ENCODE assay signal across 21 mouse cellular contexts in the genomic region with DNA sequence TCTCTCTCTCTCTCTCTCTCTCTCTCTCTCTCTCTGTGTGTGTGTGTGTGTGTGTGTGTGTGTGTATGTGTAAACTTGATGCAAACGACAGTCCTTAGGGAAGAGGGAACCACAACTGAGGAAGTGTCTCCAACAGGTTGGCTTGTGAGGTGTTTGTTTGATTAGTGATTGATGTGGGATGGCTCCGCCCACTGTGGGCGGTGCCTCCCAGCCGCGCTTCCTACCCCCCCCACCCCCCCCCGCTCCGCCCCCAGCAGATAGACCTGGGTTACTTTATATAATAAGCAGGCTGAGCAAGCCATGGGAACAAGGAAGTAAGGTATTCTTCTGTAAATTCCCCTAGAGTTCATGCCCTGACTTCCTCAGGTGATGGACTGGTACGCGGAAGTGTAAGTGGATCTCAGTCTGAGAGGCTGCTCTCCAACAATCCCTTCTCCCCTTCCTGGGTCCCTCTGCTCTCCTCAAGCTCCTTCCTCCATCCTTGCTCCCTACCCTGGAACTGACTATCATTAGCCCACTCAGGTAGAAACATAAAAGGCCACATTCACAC. TPM values are rescaled to one million over a fixed set of nuclear protein-coding genes. Genes with fewer than 3 reads are reported as not detected.
DNase-seq lines count a peak whose midpoint lies in the region; ATAC-seq and TF ChIP-seq lines count a peak whose summit lies in the region.
"Had no signal": no experiment of that assay in that cellular context is flagged by ENCODE, and none has a peak within 500 bp of the region (broad histone marks: within the 10 kb centered on the region; RNA-seq: fewer than 3 reads in every experiment).

No protein-coding gene starts in this region.

- no peaks in the 10 kb centered on the region for H3K9me3 ChIP-seq in lung, postnatal 0 days (ENCODE audit: low read length)
- no peaks in the 10 kb centered on the region for H3K9me3 ChIP-seq in kidney, embryonic 15.5 days (replicated peaks)
- H3K9me3 ChIP-seq in limb, embryonic 10.5 days (replicated peaks), result no peaks in the 10 kb centered on the region
- H3K9me3 ChIP-seq: limb, embryonic 13.5 days; liver, embryonic 15.5 days; midbrain, embryonic 10.5 days; neural tube, embryonic 13.5 days had no signal

- no peak for TF ChIP-seq POLR2A in embryonic fibroblast, embryonic 13.5 days (IDR thresholded peaks at IDR 0.05; ENCODE audit: low read depth, low read length)

- peak; percentile 53 for DNase-seq in lung, postnatal 0 days (ENCODE audit: low spot score)
- DNase-seq in lung, postnatal 10 days, result no peak
- no peak for DNase-seq in gastrocnemius, adult 2 months
- DNase-seq in limb, embryonic 10.5 days (ENCODE audit: low spot score), result no peak
- DNase-seq: adrenal gland, adult 2 months; cerebellum, postnatal 14 days; heart, adult 11 months; right cerebral cortex, postnatal 14 days; thymus, adult 18-20 months had no signal

- WGBS in lung, postnatal 0 days, result 11% methylated on average over 7 of the region's 9 CpGs
- 30% methylated on average over 9 of the region's 9 CpGs for WGBS in kidney, embryonic 15.5 days
- 17% methylated on average over 9 of the region's 9 CpGs for WGBS in limb, embryonic 10.5 days

- H3K4me1 ChIP-seq in lung, postnatal 0 days (ENCODE audit: insufficient read depth, low read depth, low read length), result no peaks in the 10 kb centered on the region; the same call in 1 of the 2 replicates
- peaks cover 7% of the 10 kb centered on the region for H3K4me1 ChIP-seq in embryonic fibroblast, embryonic 13.5 days (ENCODE audit: control insufficient read depth, insufficient read depth, low read length)
- peaks cover under 1% of the 10 kb centered on the region for H3K4me1 ChIP-seq in kidney, embryonic 15.5 days
- H3K4me1 ChIP-seq in limb, embryonic 10.5 days, result peaks cover 23% of the 10 kb centered on the region

- no peak for TF ChIP-seq CTCF in lung, postnatal 0 days (IDR thresholded peaks at IDR 0.05)
- no peak for TF ChIP-seq CTCF in embryonic fibroblast, embryonic 13.5 days (IDR thresholded peaks at IDR 0.05; ENCODE audit: borderline replicate concordance, insufficient read depth, low read length)
- TF ChIP-seq CTCF in gastrocnemius, adult 2 months (IDR thresholded peaks at IDR 0.05), result no peak

- intact Hi-C loops in gastrocnemius, adult 2 months (cut with DNase I), result no loop called here

- H3K4me2 ChIP-seq in lung, postnatal 0 days (replicated peaks; ENCODE audit: low read depth, low read length), result no peak overlapping the region
- no peak overlapping the region for H3K4me2 ChIP-seq in kidney, embryonic 15.5 days
- H3K4me2 ChIP-seq: limb, embryonic 13.5 days; liver, embryonic 15.5 days; neural tube, embryonic 13.5 days had no signal

- no peak for TF ChIP-seq EP300 in lung, postnatal 0 days (IDR thresholded peaks at IDR 0.05)

- no peak overlapping the region for H3K4me3 ChIP-seq in lung, postnatal 0 days (ENCODE audit: low read depth, low read length)
- no peak overlapping the region for H3K4me3 ChIP-seq in embryonic fibroblast, embryonic 13.5 days (ENCODE audit: insufficient read depth, low read length)
- H3K4me3 ChIP-seq in gastrocnemius, adult 2 months, result no peak overlapping the region
- no peak overlapping the region for H3K4me3 ChIP-seq in kidney, embryonic 15.5 days (replicated peaks)
- H3K4me3 ChIP-seq in limb, embryonic 10.5 days, result no peak overlapping the region
- H3K4me3 ChIP-seq: limb, embryonic 13.5 days; liver, embryonic 15.5 days; midbrain, embryonic 10.5 days; neural tube, embryonic 13.5 days had no signal

- no peak overlapping the region for H3K27ac ChIP-seq in lung, postnatal 0 days (ENCODE audit: low read length)
- peak overlapping the region; percentile 35; the same call in 1 of the 2 replicates for H3K27ac ChIP-seq in embryonic fibroblast, embryonic 13.5 days (ENCODE audit: insufficient read depth, low read length)
- no peak overlapping the region for H3K27ac ChIP-seq in gastrocnemius, adult 2 months
- no peak overlapping the region for H3K27ac ChIP-seq in kidney, embryonic 15.5 days
- H3K27ac ChIP-seq in limb, embryonic 10.5 days, result no peak overlapping the region
- H3K27ac ChIP-seq: kidney, postnatal 0 days; limb, embryonic 13.5 days; liver, embryonic 15.5 days; neural tube, embryonic 13.5 days had no signal

- no peaks in the 10 kb centered on the region for H3K36me3 ChIP-seq in lung, postnatal 0 days (ENCODE audit: insufficient read depth, low read length)
- H3K36me3 ChIP-seq in kidney, embryonic 15.5 days, result no peaks in the 10 kb centered on the region
- H3K36me3 ChIP-seq in limb, embryonic 10.5 days, result no peaks in the 10 kb centered on the region
- H3K36me3 ChIP-seq: limb, embryonic 13.5 days; liver, embryonic 15.5 days; midbrain, embryonic 10.5 days; neural tube, embryonic 13.5 days had no signal

- peak; percentile 61 for ATAC-seq in lung, postnatal 0 days
- ATAC-seq in megakaryocyte progenitor cell, adult 5-6 weeks (replicated peaks; ENCODE audit: poor library complexity), result peak; percentile 30; the same call in 1 of the 2 replicates
- no peak for ATAC-seq in kidney, embryonic 15.5 days (replicated peaks; ENCODE audit: low FRiP score)
- ATAC-seq: forebrain, embryonic 16.5 days had no signal

- H3K9ac ChIP-seq in lung, postnatal 0 days (replicated peaks; ENCODE audit: low read depth), result no peak overlapping the region
- H3K9ac ChIP-seq in kidney, embryonic 15.5 days, result no peak overlapping the region
- H3K9ac ChIP-seq: limb, embryonic 13.5 days; liver, embryonic 15.5 days; neural tube, embryonic 13.5 days had no signal

- no peaks in the 10 kb centered on the region for H3K27me3 ChIP-seq in lung, postnatal 0 days (replicated peaks; ENCODE audit: insufficient read depth, low read length)
- H3K27me3 ChIP-seq in kidney, embryonic 15.5 days, result no peaks in the 10 kb centered on the region; the same call in 1 of the 2 replicates
- H3K27me3 ChIP-seq in limb, embryonic 10.5 days (ENCODE audit: low read depth, poor library complexity, severe bottlenecking), result no peaks in the 10 kb centered on the region
- H3K27me3 ChIP-seq: limb, embryonic 13.5 days; liver, embryonic 15.5 days; neural tube, embryonic 13.5 days had no signal

RNA-seq across cellular contexts. Expression of gene Tex26, which starts 5.2 kb away (rescaled TPM):
- 3.0 and 4.9 TPM in 2 replicates for polyA plus RNA-seq in lung, postnatal 0 days (2015; fragmentation: Nextera tagmentation; extraction: Ambion mirVana)
- 1.6 TPM in 1 of 2 replicates, not detected in the other for polyA plus RNA-seq in embryonic fibroblast, embryonic 13.5 days (2011; ENCODE audit: insufficient read length, low read depth, missing spikeins)
- total RNA-seq in megakaryocyte progenitor cell, adult 5-6 weeks (2015), result not detected in 2 replicates
- not detected in 2 replicates for total RNA-seq in megakaryocyte progenitor cell, adult 5-6 weeks (2017)
- not detected for total RNA-seq in gastrocnemius, adult 2 months (2021)
- polyA plus RNA-seq in kidney, embryonic 15.5 days (2015; fragmentation: Nextera tagmentation; extraction: Ambion mirVana), result 0.26 TPM in 1 of 2 replicates, not detected in the other
- 0.15 and 0.30 TPM in 2 replicates for polyA plus RNA-seq in limb, embryonic 10.5 days (2016; fragmentation: Nextera tagmentation; extraction: Ambion mirVana)
- total RNA-seq: hematopoietic stem cell, adult 5-6 weeks; MEL; monocyte, adult 5-6 weeks had no signal
- polyA plus RNA-seq: adrenal gland, adult 2 months; liver, embryonic 15.5 days had no signal

RNA-seq across cellular contexts. Expression of gene Medag, which starts 22.7 kb away (rescaled TPM):
- polyA plus RNA-seq in lung, postnatal 0 days (2015; fragmentation: Nextera tagmentation; extraction: Ambion mirVana), result 2.0 and 2.3 TPM in 2 replicates
- polyA plus RNA-seq in embryonic fibroblast, embryonic 13.5 days (2011; ENCODE audit: insufficient read length, low read depth, missing spikeins), result 70.2 and 77.2 TPM in 2 replicates
- 0.07 TPM in 1 of 2 replicates, not detected in the other for total RNA-seq in megakaryocyte progenitor cell, adult 5-6 weeks (2015)
- not detected in 2 replicates for total RNA-seq in megakaryocyte progenitor cell, adult 5-6 weeks (2017)
- total RNA-seq in gastrocnemius, adult 2 months (2021), result 10 to 100 TPM; 12.6 to 15.1 TPM
- 0.48 and 0.62 TPM in 2 replicates for polyA plus RNA-seq in kidney, embryonic 15.5 days (2015; fragmentation: Nextera tagmentation; extraction: Ambion mirVana)
- polyA plus RNA-seq in limb, embryonic 10.5 days (2016; fragmentation: Nextera tagmentation; extraction: Ambion mirVana), result 0.26 and 0.33 TPM in 2 replicates
- total RNA-seq: MEL; monocyte, adult 5-6 weeks had no signal

Comparison
In these comparisons a context has a peak if more than half of its experiments do, and no peak if none do; other contexts are left out.
1. RNA of gene Medag, which starts 22.7 kb away (polyA plus RNA-seq): 70.2 to 77.2 TPM in embryonic fibroblast, embryonic 13.5 days; 2.0 to 2.3 TPM in lung, postnatal 0 days, 0.48 to 0.62 TPM in kidney, embryonic 15.5 days and 0.26 to 0.33 TPM in limb, embryonic 10.5 days; every median in the first group is over 10 times any median in the second.